Mouse (Mus musculus) kidney, postnatal 4 days (tissue): Measurements from ENCODE around the gene Ddb1.

Source experiments
- DNase-seq, 2 experiments: peaks; one replicate each; pipeline ENCODE4 v3.0.0; 2021; ENCODE audit warnings: mixed read lengths in 2 of 2

Gene Ddb1

DNA sequence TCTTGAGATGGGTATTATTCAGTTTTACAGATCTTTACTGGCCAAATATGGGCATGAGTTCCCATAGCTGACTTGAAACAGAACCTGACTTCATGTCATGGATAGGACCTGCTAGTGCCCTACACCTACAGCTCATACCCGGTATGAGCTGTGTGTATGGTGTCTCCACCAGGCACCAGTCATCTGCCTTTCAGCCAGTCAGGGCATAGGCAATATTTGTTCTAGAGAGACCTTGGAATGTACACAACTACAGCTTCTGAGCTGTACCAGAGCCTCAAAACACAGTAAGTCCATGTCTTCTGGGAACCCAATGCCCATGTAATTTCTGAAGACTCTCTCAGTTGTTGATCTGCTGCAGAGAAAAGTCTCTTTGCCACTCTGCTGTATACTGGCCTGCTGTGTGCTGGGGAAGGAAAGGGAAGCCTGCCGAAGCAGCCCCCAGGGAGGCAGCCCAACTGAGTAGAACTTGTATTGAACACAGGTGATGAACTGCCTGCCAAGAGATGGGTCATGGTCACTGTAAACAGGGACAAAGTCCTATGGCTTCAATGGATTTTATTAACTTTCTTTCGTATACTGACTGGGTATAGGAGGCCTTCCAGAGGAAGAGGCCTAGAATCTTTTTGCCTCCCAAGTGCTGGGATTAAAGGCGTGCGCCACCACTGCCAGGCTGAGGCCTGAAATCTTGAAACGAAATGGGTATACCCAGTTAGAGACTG, 13.3 kb upstream of the Ddb1 start:
- no peak for DNase-seq

DNA sequence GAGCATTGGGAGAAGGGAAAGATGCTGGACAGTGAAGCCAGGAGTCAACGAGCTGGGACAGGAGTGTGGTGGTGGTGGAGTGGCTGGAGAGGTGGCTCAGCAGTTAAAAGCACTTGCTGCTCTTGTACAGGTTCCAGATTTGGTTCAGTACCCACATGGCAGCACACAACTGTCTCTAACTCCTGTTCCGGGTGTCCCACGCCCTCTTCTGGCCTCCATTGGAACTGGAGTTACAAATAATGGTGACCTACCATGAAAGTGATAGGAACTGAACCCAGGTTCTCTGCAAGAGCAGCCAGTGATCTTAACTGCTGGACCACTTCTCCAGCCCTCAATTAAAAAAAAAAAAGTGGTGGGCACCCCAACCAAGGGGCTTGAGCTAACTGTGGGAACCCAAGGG, 6.9 kb upstream of the Ddb1 start:
- DNase-seq: no peak

DNA sequence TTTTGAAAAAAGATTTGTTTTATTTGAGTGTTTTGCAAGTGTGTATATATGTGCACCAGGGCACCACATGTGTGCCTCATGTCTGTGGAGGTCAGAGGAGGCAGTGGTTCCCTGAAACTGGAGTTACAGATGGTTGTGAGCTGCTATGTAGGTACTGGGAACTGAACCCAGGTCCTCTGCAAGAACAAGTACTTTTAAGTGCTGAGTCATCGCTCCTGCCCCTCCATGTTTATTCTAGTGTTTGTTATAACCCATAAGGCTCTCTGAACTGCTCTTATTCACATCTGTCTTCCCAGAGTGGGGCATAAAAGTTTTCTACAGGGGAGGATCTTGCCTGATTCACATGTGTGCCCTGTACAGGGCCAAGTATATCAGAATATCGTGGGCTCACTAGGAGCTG, 5.5 kb upstream of the Ddb1 start:
- no peak for DNase-seq

DNA sequence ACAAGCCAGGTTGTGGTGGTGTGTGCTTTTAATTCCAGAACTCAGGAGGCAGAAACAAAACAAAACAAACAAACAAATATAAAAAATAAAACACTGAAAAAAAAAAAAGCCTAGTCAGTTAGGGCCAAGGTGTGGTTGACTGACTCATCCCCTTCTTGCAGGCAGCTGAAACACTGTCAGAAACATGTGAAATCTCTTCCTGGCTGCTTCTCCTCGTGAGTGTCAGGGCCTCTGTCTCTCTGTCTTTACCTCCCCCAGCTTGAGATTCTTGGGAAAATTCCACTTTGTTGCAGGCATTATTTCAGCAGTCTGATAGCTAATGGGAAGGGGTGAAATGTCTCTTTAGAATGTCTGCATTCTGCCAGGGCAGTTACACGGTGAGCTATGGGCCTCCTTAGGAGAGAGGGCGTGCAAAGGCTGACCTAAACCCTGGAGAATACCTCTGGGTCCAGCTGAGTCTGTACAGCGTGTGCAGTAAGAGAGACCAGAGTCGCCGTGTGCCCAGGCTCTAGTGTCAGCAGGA, 2.8 kb upstream of the Ddb1 start:
- DNase-seq: peak in 1 of 2 experiments; percentile 6

- peak; percentile 96 for DNase-seq
Observed at GRCm38 (mm10) chr19:10602787-10603186, 2.3 kb upstream of the Ddb1 start.

- peak; percentile 44 to 67 for DNase-seq
Observed at GRCm38 (mm10) chr19:10603660-10604523, 1.2 kb upstream of the Ddb1 start.

- peak in 1 of 2 experiments; percentile 29 for DNase-seq
Observed at GRCm38 (mm10) chr19:10604534-10604933, 593 bp upstream of the Ddb1 start.

GRCm38 (mm10) chr19:10605901-10606622, 935 bp downstream of the Ddb1 start:
- peak; percentile 25 to 50 for DNase-seq

- DNase-seq: no peak
Observed at GRCm38 (mm10) chr19:10608573-10609240, 3.6 kb downstream of the Ddb1 start.

DNA sequence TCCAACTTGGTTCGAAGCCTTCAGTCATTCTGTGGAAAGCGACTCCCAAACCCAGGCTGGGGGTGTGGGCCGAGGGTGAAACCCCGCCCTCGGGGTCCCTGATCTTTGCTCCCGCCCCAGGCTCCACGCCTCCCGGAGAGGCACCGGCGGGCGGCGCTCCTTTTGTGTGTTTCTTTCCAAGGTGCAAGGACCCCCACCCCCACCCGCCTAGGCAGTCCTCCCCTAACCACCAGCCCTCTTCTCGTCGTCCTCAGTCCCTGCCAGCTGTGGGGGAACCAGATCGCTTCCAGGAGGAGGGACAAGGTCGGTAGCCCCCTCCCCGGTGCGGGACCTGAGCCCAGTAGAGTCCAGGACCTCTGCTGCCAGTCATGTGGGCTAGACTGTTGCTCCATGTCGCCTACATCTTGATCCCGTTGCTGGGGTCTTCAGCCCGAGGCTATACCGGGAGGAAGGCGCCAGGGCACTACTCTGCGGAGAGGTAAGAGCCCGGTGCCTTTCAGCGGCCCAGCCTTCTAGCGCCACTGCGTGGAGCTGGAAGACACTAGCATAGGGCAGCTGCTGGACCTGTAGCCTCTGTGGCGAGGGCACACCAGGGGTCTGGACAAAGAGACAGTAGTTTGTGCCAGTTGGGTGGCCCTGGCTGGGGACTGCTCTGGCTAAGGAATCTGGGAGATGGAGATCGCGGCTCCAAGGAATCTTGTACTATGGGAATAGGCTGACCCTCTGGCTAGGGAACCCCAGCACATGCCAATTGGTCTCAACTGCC, 29.2 kb downstream of the Ddb1 start, which contains the start of gene Vwce:
Vwce (plus strand) TSS at position 108 of the 766 bp plus-strand sequence.
- DNase-seq: peak; percentile 62 to 78

- DNase-seq: peak; percentile 72 to 82
Observed at GRCm38 (mm10) chr19:10634872-10635318, 29.8 kb downstream of the Ddb1 start.

- no peak for DNase-seq
Observed at GRCm38 (mm10) chr19:10637840-10638239, 32.7 kb downstream of the Ddb1 start.

- DNase-seq: peak in 1 of 2 experiments; percentile 13
Observed at GRCm38 (mm10) chr19:10640080-10640479, 35.0 kb downstream of the Ddb1 start.

DNA sequence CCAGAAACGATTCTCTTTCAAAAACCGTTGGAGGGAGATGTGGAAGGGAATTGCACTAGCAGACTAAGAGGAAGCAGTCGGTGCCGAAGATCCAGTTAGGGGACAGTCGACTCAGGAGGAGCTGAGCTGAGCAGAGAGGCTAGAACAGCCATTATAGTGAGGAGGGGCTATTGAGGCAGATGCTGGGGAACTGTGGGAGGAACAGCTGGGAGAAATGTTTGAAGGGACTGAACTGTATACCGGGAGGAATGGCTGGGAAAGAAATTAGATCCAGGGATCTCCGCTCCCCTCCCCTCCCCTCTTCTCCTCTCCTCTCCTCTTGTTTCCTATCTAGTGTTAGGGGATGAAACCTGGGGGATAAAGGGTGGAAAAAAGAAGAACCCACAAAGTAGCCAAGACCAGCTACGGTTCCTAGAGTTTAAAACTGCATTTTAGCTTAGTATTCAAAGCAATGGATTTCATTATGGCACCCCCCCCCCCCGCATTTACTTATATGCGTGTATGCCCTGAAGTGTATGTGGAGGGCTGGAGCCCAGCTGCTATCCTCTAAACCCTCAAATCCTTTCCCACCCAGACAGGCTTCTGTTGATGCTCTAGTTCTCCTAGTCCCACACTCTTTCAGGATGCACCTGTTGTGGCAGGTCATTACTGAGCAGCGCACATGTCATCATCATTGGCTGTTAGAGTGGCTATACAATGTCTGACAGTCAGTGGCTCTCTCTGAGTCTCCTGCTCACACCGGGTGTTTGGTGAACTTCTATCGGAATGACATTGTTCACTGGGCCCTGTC, 35.7 kb downstream of the Ddb1 start:
- no peak for DNase-seq

- no peak for DNase-seq
Observed at GRCm38 (mm10) chr19:10645616-10646015, 40.5 kb downstream of the Ddb1 start.

DNA sequence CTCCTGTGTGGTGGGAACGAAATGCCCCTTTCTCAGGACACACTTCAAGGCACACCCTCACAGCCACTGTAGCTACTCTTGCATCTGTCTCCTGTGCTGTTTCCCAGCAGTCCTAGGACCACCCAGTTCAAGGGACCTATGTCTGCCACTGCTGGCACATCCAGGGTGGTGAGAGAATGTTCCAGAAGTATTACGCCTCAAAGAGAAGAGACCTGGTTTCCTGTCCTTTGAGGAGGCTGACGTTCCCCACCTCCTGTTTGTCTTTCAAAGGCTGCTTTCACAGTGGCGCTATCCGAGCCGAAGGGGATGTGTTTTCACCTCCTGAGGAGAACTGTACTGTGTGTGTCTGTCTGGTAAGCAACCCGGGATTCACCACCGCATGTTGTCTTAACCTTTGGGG, 43.0 kb downstream of the Ddb1 start:
- no peak for DNase-seq

- DNase-seq: no peak
Observed at GRCm38 (mm10) chr19:10656058-10656457, 50.9 kb downstream of the Ddb1 start.

DNA sequence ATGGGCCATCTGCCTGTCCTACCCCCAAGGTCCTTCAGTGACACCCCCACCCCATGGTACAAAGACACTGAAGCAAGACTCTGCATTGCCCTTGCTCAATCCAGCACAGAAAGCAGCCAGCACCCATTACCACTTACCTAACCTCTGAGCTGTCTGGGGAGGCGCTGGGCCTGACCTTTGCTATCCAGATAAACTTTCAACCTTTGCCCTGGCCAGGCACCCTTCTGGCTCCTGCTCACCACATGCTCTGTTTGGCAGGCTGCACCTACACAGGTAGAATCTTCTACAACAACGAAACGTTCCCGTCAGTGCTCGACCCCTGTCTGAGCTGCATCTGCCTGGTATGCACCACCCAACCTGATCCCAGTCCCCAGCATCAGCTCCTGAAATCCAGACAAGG, 52.6 kb downstream of the Ddb1 start:
- DNase-seq: no peak

DNA sequence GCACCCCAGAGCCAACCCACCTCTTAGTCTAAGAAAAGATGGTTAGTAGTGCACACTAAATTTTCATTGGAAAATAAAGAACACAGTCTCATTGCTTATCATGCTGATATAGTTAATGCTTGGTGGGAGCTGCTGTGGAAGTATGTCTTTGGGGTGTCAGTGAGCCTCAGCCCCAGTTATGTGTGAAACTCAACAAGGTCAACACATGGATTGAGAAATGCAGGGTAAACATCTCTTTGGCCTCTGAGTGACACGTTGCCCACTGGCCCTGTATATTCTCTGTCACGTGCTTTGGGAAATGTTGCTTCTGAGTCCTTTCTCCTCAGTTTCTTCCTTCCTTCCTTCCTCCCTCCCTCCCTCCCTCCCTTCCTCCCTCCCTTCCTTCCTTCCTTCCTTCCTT, 53.3 kb downstream of the Ddb1 start:
- no peak for DNase-seq

GRCm38 (mm10) chr19:10661373-10661772, 56.2 kb downstream of the Ddb1 start:
- no peak for DNase-seq

DNA sequence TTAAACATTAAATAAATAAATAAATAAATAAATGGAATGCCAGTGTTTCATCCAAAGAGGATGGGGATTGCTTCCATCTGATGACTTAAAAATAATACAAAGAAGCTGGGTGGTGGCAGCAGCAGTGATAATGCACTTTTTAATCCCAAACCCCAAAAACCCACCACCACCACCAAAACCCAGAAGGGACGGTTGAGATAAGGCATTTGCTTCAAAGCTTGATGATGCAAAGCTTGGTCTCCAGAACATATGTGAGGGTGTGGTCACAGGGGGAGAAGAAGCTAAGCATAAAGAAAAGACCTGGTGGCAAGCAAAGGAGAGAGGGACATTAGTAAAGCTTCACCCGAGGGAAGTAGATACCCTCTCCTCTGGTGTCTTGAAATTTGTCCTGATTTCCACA, 56.8 kb downstream of the Ddb1 start:
- no peak for DNase-seq
